Mouse (Mus musculus) T-helper 17 cell (primary cell): ENCODE measurements around the gene Mphosph9.

Experiments used
- in situ Hi-C, 2 experiments: fragments of 300-600 bp; cut with MboI, MseI; formaldehyde crosslinking; loops; 1 replicate in 1 of 2; 2 replicates in 1 of 2; pipeline ENCODE4 v1.15.1; 2025; ENCODE audit warnings: high pct_unique_total_duplicates in 2 of 2

Gene Mphosph9

DNA sequence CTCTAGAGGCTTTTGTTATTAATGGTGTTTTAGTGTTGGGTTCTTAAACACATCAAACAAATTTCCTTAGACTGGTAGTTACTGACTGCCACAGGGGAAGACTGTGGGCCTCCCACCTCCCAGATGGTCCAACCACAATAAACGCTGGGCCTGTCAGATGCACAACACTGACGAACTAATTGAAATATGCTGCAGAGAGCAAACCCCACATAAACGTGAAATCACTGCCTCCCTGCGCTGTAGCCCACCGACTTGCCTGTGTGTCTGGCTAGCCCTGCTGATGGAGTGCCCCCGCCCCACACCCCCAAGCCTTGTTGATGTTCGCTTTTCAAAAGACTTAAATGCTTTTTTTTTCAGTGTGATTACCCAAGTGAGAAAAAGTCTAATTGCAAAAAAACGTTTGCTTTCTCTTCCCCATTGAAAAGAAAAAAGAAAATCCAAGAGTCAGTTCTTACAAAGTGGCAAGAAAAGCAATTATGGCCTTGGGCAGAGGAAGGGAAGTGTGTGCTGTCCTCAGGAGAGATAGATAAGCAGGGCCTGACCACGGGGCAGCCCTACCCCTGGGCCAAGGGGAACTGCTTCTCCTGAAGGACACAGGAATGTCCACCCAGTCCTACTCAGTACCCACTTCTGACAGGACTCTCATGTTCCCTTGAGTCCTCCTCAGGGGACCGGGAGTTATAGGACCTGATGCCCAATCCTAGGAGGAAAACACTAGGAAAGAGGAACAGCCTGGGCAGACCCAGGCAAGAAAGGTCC lies 85.9 kb downstream of the Mphosph9 start:
- in situ Hi-C loops = no loop called here

DNA sequence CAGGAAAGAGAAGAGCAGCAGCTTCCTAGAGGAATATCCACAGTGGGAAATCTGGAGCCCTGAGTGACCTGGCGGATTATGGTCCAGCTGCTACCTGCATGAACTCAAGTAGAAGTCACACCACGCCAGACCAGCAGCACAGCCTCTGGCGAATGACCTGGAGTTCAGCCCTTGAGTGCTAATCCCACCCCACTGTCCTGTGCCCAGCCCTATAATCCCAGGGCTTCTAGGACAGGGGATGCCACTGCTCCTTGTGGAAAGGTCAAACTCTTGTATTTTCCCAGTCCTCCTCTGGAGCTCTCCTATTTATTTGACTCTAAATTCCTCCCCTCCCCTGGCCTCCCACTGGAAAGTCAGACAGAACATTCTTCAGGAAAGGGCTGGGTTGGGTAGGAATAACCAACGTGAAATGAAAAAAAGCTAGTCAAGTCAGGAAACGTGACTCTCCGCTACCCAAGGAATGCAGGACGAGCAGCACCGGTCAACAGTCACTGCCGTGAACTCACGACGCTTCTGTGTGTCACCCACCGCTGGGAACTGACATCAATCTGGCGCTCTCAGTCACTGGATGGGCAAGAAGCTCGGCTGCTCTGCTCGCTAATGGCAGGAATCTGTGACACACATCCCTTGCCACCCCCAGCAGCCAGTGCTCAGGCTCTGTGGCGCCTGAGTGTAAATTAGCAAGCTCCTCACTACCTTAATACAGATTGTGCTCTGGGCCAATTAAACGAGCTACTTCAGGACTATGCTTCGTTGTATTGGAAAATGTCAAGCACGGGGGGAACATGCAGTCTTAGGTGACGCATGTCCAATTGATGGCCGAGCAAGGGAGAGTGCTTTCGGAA lies 86.7 kb downstream of the Mphosph9 start:
- in situ Hi-C loops = no loop called here

DNA sequence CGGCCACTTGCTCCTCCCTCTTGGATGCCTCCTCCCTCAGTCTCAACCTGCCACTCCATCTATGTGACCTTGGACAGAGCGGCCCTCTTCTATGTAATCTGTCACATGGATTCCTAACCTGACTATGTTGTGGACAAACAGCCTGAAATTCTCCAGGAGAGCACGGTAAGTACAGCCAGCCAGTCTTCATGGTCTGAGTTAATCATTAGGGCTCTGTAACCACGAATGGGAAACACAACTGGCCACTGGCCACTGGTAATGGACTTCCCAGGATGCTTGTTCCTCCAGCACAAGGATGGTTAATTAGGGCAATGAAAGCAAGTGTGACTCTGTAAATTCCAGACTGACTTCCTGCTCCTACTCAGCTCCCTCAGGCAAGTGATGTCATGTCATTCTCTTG lies 91.6 kb downstream of the Mphosph9 start:
- in situ Hi-C loops = no loop called here

DNA sequence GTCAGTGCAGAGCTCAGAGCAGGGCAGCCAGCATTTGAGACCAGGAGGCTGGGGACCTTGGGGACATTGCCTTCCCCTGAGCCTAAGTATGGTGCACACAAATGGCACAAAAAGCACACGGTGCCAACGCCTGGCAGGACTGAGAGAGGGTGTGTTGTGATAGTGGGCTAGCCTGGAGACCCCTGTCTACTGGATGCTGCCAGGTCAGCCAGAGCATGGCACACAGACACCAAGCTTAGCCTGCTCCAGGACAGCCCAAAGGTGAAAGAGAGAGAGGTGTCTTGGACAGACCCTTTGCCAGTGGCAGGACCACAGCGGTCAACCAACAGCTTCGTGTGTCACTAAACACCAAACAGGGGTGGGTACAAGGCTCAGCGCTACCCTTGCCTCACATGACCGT lies 93.0 kb downstream of the Mphosph9 start:
- in situ Hi-C loops = no loop called here

DNA sequence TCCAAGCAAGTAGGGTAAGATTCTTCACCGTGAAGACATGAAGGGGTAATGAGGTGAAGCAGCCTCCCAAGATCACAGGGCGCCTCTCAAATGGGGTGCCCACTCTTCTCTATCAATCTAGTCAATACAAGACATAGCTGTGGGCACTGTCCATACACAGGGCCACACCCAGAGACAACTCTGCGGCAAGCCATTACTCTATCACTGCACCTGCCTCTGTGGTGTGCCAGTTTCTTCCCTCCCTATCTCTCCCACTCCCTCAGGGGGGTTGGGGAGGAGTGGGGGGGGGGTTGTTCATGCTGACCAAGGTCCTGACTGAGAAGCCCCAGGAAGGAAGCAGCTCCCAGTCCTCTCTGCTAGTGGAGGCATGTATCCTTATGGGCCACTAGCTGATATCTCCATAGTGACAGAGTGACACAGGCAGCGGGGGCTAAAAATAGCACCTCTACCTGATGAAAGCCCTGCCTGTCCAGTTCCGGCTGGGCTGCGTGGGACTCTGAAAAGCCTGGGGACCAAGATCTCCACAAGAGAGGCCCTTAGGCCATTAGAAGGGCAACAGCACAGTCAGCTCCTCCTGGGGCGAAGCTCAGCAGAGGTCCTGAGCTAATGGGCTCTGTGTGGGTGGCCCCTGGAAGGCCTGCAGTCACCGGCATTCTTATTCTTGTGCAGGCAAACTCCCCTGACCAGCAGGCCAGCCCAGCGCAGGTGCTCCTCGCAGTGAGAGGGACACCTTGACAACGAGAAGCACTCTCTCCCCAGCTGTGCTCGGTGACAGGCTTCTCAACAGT lies 93.7 kb downstream of the Mphosph9 start:
- in situ Hi-C loops = no loop called here

DNA sequence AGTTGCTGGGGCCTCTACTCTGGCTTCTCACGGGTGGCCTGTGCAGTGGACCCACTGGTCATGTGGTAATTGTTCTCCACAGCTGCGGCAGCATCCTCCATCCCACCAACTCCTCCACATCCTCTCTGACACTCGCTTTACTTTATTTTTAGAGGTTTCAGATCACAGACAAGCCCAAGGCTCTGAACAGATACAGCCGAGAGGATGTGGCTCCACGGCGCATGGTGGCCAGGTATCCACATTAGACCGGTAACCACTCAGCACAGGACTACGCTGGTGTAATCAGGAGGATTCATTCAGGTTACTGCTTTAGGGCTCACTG lies 94.7 kb downstream of the Mphosph9 start:
- in situ Hi-C loops = no loop called here

DNA sequence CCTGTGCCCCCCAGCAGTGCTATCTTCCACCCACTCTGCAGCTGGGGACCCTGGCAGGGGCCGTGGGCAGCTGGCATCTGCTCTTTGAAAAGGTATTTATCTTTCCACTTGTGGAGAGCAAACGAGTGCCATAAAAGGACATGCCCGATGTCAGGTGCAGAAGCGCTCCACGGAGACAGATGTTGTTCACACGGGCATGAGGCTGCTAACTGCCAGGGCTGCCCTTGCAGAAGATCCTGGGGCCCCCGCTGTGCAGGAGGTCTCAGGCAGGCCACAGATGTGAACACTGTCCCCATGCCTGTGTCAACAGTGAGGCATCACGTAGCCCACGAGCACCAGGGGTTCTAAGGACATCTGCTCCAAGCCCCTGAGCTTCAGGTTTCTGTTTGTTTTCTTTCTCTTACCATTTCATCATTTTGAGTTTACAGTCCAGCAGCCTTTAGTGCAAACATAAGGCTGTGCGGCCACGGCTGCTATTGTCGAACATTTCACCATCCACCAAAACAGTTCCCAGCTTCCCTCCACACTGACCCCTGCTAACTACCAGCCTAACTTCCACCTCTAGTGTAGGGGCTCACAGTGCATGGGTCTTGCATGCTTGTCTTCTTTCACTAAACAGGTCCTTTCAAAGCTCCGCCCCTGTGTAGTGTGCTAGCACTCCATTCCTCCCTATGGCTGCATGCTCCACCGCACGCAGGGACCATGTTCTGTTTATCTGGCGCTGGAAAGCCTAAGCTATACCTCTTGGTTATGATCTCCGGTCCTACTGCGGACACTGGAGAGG lies 95.2 kb downstream of the Mphosph9 start:
- in situ Hi-C loops = no loop called here

DNA sequence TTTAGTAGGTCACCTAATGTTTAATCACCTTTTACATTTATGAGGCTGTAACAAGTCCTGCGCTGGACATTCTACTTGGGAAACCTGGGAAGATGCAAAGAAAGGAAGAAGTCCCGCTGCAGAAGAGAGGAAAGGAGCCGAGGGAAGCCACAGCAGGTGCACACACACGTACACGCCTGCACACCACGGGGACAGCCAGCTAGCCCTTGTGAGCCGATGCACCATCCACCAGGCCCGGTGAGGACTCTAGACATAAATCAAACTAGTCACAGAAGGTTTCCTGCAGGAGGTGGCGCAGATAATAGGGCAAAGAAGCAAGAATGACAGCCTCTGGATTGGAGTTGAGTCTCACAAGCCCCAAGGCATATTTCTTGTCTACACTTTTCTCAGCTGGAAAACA lies 97.3 kb downstream of the Mphosph9 start:
- in situ Hi-C loops = no loop called here

DNA sequence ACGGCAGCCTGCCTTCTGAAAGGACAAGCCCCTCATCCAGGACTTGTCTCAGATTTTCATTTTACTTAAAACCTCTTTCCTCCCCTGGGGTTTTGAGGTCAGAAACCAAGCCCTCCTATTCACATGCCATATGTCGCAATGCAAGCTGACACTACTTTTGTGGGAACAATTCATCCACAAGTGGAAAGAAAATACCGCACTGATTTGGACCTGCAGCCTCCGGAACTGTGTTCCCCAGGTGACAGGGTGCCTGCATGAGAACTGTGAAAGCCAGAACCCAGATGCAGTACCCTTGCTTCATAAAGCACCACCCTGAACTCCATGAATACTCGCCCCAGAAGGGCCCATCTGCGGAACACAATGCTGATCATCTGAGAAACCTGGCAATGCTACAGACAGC lies 100.6 kb downstream of the Mphosph9 start:
- in situ Hi-C loops = no loop called here

DNA sequence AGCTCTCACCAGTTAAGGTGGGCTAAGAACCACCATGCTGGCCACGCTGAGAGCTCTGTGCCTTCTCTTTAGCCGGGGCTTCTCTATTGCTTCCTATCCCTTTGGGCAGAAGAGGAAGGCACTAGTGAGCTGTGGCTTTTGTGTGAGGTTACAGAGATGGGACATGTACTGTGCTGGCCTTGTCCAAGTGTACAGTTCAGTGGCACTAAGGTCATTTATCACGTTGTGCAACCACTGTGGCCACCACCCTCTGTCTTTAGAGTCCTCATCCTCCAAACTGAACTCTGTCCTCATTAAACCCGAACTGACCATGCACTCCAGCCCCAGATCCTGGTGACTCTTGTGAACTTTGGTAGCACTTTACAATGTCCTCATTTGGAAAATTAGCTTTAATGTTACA lies 101.3 kb downstream of the Mphosph9 start:
- in situ Hi-C loops = no loop called here

DNA sequence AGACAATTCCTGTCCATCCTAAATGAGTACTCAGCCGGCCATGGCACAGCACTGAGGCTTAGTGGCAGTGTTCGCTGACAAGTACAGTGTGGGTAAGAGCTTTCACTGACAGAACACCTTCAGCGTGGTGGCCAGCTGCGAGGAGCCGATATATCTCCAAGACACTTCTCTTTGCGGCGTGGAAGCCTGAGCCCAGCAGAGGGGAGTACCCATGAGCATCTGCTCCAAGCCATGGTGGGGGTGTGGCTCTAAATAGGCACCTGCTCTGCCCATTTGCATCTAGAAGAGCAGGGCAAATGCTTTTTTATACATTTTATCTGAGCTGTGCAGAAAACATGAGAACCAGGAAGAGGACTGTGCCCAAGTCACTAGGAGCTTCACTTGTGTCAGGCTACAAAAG lies 101.9 kb downstream of the Mphosph9 start:
- in situ Hi-C loops = no loop called here

DNA sequence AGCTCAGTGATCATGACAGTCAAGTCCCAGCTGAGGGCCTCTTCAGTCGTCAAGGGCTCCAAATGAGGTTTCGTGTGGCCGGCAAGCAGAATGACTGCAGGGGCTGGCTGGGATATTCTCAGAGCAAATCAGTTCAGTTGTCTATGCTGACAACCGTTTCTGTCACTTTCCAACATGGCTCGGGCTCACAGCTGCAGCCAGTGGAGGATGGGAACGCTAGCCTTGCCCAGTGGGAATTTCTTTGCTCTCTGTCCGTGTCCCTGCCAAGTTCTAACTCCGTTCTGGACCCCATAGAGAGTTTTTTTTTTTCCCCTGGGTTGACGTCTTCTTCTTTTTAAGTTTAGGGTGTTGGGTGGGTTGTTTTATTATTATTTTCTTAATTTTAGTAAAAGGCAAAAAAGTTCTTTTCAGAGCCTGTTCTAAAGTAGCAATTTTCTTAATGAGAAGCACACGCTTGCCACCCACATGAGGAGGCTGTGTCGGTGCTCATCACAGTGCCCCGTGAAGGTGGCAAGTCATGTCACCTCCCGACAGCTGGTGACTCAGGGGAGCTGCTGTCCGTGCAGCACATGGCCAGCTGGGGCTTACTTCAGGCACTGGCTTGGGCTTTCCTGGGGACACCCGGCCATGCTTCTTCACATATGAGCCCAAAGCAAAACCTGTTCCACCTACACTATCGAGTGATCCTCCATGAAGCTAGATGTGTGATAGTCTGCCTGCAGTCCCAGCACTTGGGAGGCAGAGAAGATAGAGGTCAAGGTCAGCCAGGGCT lies 103.3 kb downstream of the Mphosph9 start:
- in situ Hi-C loops = no loop called here

DNA sequence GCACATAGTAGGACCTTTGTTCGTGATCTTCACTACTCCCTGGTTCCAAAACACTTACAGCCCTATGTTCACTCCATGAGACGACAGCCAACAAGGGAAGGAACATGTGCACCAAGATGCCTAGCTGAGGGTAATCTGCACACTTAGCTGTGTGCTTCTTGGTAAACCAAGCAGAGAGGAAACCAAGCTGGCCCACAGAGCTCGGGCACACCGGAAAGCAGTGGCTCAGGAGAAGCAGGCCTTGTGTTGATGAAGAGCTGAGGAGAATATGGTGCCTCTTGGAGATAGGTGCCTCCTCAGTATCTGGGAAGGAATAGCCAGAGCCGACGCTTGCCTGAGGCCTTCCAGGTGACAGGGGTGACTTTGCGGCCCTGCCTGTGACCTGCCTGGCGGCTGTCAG lies 104.2 kb downstream of the Mphosph9 start:
- in situ Hi-C loops = no loop called here

DNA sequence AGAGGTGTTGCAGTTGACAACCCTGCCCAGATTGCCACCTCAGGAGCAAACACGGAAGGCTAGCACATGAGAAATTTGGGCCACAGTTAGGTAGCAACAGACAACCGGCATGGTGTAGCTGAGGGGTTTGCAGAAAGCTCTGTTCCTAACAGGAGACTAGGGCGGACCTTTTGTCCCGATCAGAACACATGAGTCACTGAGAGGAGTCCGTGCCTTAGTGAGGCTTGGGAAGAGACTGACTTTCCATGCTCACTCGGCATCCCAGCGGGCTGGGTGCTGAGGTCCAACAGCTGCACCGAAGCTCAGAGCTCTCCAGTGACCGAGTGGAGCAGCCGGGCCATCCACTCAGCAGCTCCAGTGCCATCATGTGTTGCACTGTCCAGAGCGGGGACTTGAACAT lies 105.1 kb downstream of the Mphosph9 start:
- in situ Hi-C loops = no loop called here

DNA sequence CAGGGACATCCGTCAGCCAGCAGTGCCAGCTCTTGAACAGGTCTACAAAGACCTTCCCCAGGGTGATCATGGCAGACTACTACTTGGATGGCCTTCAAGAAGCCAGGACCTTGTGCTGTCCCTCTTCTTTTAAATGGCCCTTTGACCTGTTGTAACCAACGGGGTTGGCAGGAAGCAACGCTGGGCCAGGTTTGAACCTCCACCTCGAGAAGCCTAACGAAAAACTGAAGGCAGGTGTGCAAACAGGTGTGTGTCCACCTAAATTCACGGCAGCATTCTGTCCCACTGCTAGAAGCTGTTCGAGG lies 106.1 kb downstream of the Mphosph9 start:
- in situ Hi-C loops = no loop called here

DNA sequence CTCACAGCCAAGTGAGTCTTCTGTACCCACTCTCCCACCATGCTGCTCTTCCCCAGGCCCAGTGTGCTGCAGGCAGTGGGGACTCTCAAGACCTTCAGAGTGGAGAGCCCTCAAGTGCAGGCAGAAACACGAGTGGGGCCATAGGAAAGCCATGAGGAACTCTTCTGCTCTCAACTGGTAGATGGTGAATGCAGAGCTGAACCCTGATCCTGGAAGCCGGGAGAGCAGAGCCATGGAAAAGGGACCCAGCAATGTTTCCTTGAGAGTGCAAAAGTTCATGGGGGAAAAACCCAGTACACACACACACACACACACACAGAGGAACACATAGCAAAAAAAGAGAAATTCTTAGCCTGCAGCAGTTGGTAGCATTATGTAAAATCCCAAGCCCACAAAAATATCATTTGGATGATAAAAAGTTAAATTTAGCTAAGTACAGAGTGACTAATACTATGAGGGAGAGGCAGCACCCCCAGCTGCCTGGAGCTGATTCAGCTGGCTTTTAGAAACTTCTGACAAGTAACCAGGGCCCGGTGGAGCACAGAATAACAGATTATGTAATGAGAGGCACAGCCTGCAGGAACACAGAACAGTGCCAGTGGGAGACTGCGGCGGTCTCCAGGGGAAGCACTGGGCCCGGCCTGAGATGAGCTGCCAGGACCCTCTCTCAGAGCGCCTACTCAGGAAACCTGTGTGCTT lies 106.6 kb downstream of the Mphosph9 start:
- in situ Hi-C loops = no loop called here

DNA sequence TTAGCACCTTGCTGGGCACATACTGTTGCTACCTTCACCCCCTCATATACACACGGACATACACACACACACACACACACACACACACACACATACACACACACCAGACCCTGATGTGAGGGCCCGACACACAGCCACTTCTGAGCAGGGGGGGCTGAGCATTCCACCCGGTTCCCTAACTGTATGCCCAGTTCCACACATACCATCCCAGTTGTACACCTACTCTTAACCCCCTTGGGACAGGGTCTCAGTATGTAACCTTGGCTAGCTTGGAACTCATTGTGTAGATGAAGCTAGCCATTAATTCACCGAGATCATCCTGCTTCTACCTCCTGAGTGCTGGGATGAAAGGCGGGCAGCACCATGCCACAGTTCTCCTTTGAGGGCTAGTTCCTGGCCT lies 107.2 kb downstream of the Mphosph9 start:
- in situ Hi-C loops = no loop called here

DNA sequence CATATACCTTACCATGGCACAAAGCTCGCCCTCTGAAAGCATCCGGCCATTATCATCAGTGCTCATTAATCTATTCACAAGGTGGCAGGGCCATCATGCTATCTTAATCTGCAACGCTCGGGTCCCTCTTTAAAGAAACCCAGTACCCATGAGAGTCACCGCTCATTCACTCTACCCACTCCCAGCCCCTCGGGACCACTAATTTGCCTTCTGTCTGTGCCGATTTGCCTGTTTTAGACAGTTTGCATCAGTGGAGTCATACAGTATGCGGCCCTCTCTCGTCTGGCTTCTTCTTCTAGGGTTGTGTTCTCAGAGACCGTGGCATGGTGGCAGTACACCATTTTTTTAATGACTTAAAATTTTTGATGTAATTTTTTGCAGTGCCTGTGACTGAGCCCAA lies 108.3 kb downstream of the Mphosph9 start:
- in situ Hi-C loops = no loop called here

DNA sequence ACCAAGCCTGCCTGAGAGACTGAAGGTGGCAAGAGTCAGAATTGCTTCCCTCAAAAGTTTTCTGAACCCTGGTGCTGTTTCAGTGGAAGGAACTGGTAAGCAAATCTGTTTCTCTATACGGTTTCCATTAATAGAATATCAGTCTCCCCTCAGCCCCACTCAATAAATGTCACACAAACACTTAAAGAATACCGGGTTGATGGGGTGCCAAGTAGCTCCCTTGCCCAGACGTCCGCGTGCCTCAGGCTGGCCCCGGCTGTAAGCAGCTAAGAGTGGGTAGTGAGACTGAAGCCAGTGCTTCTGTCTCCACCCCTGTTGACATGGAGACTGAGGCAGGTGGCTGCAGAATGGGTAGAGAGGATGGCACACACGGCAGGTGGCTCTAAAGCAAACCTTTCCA lies 108.8 kb downstream of the Mphosph9 start:
- in situ Hi-C loops = no loop called here

DNA sequence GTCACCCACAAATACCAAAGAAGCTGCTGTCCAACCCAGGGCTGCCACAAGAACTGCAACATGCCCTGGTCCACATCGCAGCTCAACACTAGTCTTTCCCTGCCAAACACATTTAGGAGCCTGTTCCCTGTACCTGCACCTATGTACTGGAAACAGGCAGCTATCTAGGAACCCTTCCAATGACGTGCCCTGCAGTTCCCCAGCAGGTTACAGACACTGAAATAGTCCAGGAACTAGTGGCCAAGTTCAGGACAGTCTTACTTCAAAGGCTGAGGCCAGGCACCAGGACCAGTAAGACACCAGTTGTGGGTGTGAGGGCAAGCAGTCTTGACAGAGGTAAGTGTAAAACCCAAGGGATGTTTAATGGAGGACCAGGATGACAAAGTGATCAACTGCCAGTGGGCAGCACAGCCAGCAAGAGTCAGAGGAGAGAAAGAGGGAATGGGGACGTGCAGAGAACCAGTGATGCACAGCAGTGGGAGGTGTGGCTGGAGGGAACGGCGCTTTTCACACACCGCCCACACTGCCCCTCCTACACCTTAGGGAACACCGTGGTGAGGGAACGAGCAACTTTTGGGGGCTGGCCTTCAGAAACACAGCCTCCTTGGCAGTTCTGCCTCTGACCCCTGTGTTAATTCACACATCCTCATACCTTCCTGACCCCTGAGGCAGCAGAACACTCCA lies 110.1 kb downstream of the Mphosph9 start:
- in situ Hi-C loops = no loop called here
